Mouse (Mus musculus) embryonic facial prominence, embryonic 11.5 days (tissue): ENCODE results near the gene Rbpj. TPM values are rescaled to one million over a fixed set of nuclear protein-coding genes. Genes with fewer than 3 reads are reported as not detected.

Experiments
- ATAC-seq: fragments of 200-750 bp; cut with Nextera tagmentation; replicated peaks from 2 replicates; pipeline ENCODE4 v1.8.0; 2017; ENCODE audit warnings: low read depth; ENCODE audit not compliant: insufficient number of reproducible peaks, low FRiP score, low TSS enrichment
- DNase-seq: peaks from one replicate; pipeline ENCODE4 v3.0.0-alpha.2; 2015; ENCODE audit warnings: low spot score
- H3K27ac ChIP-seq: fragments of 300-500 bp; sonication (generic); replicated peaks from 2 replicates; pipeline ENCODE4 v1.5.1; 2014; ENCODE audit warnings: mild to moderate bottlenecking, low read depth, low read length, control low read depth
- H3K27me3 ChIP-seq: fragments of 300-500 bp; sonication (generic); 2 replicates; pipeline ENCODE4 v1.6.1; 2014; ENCODE audit warnings: mild to moderate bottlenecking, low read length, moderate library complexity, mixed read lengths; ENCODE audit not compliant: control insufficient read depth, insufficient read depth
- H3K36me3 ChIP-seq: fragments of 300-500 bp; sonication (generic); replicated peaks from 2 replicates; pipeline ENCODE4 v1.6.1; 2014; ENCODE audit warnings: low read depth, mild to moderate bottlenecking, low read length, moderate library complexity, mixed read lengths; ENCODE audit not compliant: control insufficient read depth, insufficient read depth
- H3K4me1 ChIP-seq: fragments of 300-500 bp; sonication (generic); 2 replicates; pipeline ENCODE4 v1.6.1; 2014; ENCODE audit warnings: low read length, mixed read lengths; ENCODE audit not compliant: control insufficient read depth, insufficient read depth
- H3K4me2 ChIP-seq: fragments of 300-500 bp; sonication (generic); 2 replicates; pipeline ENCODE4 v1.6.1; 2014; ENCODE audit warnings: low read depth, mild to moderate bottlenecking, control low read depth, low read length, moderate library complexity
- H3K4me3 ChIP-seq: fragments of 300-500 bp; sonication (generic); 2 replicates; pipeline ENCODE4 v1.5.1; 2014; ENCODE audit warnings: low read depth, low read length, control low read depth
- H3K9ac ChIP-seq: fragments of 300-500 bp; sonication (generic); replicated peaks from 2 replicates; pipeline ENCODE4 v1.6.1; 2014; ENCODE audit warnings: mild to moderate bottlenecking, control low read depth, low read length
- H3K9me3 ChIP-seq: fragments of 300-500 bp; sonication (generic); replicated peaks from 2 replicates; pipeline ENCODE4 v1.6.1; 2016; ENCODE audit warnings: mild to moderate bottlenecking, low read length, inconsistent platforms, mixed read lengths; ENCODE audit not compliant: control insufficient read depth
- WGBS: fragments of 180-500 bp; shearing (Covaris S2); extraction: QIAGEN DNeasy Blood & Tissue Kit; methylation state at CpG from one replicate; pipeline ENCODE4 v1.1.7; 2014; 5-methylcytosine and 5-hydroxymethylcytosine counted together
- polyA plus RNA-seq: library from polyadenylated mRNA; unstranded; fragments of >200 nt; fragmentation: Nextera tagmentation; extraction: Ambion mirVana; gene quantifications from 2 replicates; pipeline ENCODE4 v1.2.1, GENCODE M21; 2014

Gene Rbpj
- polyA plus RNA-seq, 1 experiment from 2014 or later: 68.5 TPM

- Histone ChIP-seq H3K27ac (no peak overlapping the region), H3K27me3 (no peaks in the 10 kb centered on the region), H3K36me3 (no peaks in the 10 kb centered on the region), H3K9me3 (no peaks in the 10 kb centered on the region), H3K4me2 (no peak overlapping the region), H3K4me3 (no peak overlapping the region), H3K9ac (no peak overlapping the region), H3K4me1 (no peaks in the 10 kb centered on the region)
- DNase-seq: no peak
- ATAC-seq: no peak
- WGBS: 82% methylated on average over 11 of the region's 11 CpGs
These were observed 2.6 kb upstream of the Rbpj start for GRCm38 (mm10) chr5:53463098-53464018.

GRCm38 (mm10) chr5:53466422-53467333 lies 726 bp downstream of the Rbpj start:
- no peak overlapping the region for H3K4me2 ChIP-seq
- H3K9ac ChIP-seq: no peak overlapping the region
- no peaks in the 10 kb centered on the region for H3K4me1 ChIP-seq
- no peak overlapping the region for H3K4me3 ChIP-seq
- H3K27me3 ChIP-seq: no peaks in the 10 kb centered on the region
- DNase-seq: no peak
- ATAC-seq: no peak
- H3K36me3 ChIP-seq: no peaks in the 10 kb centered on the region
- no peak overlapping the region for H3K27ac ChIP-seq
- 74% methylated on average over 16 of the region's 16 CpGs for WGBS
- H3K9me3 ChIP-seq: no peaks in the 10 kb centered on the region

- H3K36me3 ChIP-seq: no peaks in the 10 kb centered on the region
- H3K9ac ChIP-seq: no peak overlapping the region
- H3K4me1 ChIP-seq: no peaks in the 10 kb centered on the region
- no peaks in the 10 kb centered on the region for H3K27me3 ChIP-seq
- no peaks in the 10 kb centered on the region for H3K9me3 ChIP-seq
- WGBS: 61% methylated on average over 9 of the region's 9 CpGs
- DNase-seq (no peak), ATAC-seq (no peak)
- no peak overlapping the region for H3K4me2 ChIP-seq
- H3K27ac ChIP-seq: no peak overlapping the region
- no peak overlapping the region for H3K4me3 ChIP-seq
These were observed 1.6 kb downstream of the Rbpj start for GRCm38 (mm10) chr5:53467602-53468001.

GRCm38 (mm10) chr5:53468366-53468765 lies 2.4 kb downstream of the Rbpj start:
- Histone ChIP-seq H3K9ac (no peak overlapping the region), H3K36me3 (no peaks in the 10 kb centered on the region), H3K27me3 (no peaks in the 10 kb centered on the region), H3K4me1 (no peaks in the 10 kb centered on the region), H3K4me3 (no peak overlapping the region), H3K4me2 (no peak overlapping the region), H3K9me3 (no peaks in the 10 kb centered on the region), H3K27ac (no peak overlapping the region)
- 42% methylated on average over 8 of the region's 8 CpGs for WGBS
- DNase-seq (no peak), ATAC-seq (no peak)

GRCm38 (mm10) chr5:53469098-53469776 lies 3.3 kb downstream of the Rbpj start:
- H3K4me1 ChIP-seq: no peaks in the 10 kb centered on the region; the same call in 1 of the 2 replicates
- DNase-seq (no peak), ATAC-seq (no peak)
- H3K4me2 ChIP-seq: no peak overlapping the region
- no peaks in the 10 kb centered on the region for H3K9me3 ChIP-seq
- no peak overlapping the region for H3K9ac ChIP-seq
- H3K27me3 ChIP-seq: no peaks in the 10 kb centered on the region
- H3K4me3 ChIP-seq: no peak overlapping the region
- H3K27ac ChIP-seq: no peak overlapping the region
- WGBS: 71% methylated on average over 6 of the region's 6 CpGs
- H3K36me3 ChIP-seq: no peaks in the 10 kb centered on the region

GRCm38 (mm10) chr5:53469777-53470131 lies 3.8 kb downstream of the Rbpj start:
- ATAC-seq: no peak
- H3K27me3 ChIP-seq: no peaks in the 10 kb centered on the region

GRCm38 (mm10) chr5:53470141-53471079 lies 4.5 kb downstream of the Rbpj start:
- Histone ChIP-seq H3K27me3 (no peaks in the 10 kb centered on the region), H3K4me3 (no peak overlapping the region), H3K27ac (no peak overlapping the region), H3K9ac (no peak overlapping the region), H3K4me1 (no peaks in the 10 kb centered on the region; the same call in 1 of the 2 replicates), H3K4me2 (no peak overlapping the region), H3K36me3 (no peaks in the 10 kb centered on the region), H3K9me3 (no peaks in the 10 kb centered on the region)
- WGBS: 26% methylated on average over 16 of the region's 16 CpGs
- DNase-seq (no peak), ATAC-seq (peak; percentile 35; the same call in 1 of the 2 replicates)

More at GRCm38 (mm10) chr5:53469777-53470131, 3.8 kb downstream of the Rbpj start:
- Histone ChIP-seq H3K36me3 (no peaks in the 10 kb centered on the region), H3K9ac (no peak overlapping the region), H3K9me3 (no peaks in the 10 kb centered on the region), H3K4me2 (no peak overlapping the region), H3K27ac (no peak overlapping the region), H3K4me1 (no peaks in the 10 kb centered on the region; the same call in 1 of the 2 replicates), H3K4me3 (no peak overlapping the region)
- WGBS: 49% methylated on average over 9 of the region's 9 CpGs
- no peak for DNase-seq
